Mouse (Mus musculus): ENCODE measurements around the gene Lrrfip2.

Lrrfip2 gene

GRCm38 (mm10) chr9:111117794-111118251, 431 bp downstream of the Lrrfip2 start:
- in situ Hi-C loops (cut with MboI; ENCODE audit: low sequenced_read_pairs) = no loop called here

DNA sequence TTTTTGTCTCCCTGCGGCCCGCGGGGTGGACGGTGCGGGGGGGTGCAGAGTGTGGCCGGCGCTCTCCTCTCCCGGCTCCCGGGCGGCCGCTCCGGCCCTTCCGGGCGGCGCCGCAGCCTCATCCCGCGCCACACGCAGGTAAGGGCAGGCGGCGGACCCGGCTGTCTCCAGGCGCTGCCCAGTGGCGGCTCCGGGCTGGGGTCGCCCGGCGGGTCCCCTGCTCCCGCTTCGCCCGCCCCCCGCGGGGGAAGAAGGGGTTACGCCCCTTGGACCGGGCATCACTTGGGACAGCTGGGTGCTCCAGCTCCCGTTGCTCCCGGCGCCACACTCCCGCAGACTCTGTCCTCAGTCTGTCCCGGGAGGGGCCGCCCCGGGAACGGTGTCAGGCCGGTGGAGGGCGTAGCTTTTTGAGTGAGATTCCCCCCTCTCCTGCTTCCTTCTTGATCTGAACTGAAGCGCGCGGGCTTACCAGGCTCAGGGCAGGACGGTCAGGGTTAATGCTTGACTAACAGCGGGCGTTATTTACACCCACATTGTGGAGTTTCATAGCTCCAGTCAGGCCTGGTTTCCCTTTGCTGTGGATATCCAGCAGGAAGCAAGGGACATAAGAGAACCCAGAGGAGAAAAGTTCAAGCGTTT, 979 bp downstream of the Lrrfip2 start:
- in situ Hi-C loops (cut with MboI; ENCODE audit: low sequenced_read_pairs) = no loop called here

DNA sequence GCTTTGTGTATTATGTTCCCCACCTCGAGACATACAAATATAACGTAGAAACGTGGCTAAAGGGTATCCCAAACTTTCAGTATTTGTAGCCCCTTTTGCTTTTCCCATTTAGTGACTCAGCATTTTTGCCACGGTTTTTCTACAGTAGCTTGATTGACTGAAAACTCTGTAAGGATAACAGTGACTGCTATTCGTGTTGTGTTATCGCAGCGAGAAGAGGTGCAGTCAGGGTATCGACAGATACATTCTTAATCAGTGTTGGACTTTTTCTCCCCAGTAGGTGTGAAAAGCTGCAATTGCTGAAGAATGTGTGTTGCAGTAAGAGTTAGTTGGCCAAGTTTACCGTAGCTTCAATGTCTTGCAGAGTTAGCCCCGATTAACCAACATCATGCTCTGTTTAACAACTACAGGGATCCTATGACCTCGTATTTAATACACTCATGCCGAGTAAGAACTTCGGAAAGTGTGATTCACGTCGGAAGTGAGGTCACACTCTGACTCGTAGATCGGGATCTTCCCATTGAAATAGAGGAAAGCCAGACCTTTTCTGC, 1.6 kb downstream of the Lrrfip2 start:
- in situ Hi-C loops (cut with MboI; ENCODE audit: low sequenced_read_pairs) = no loop called here

- in situ Hi-C loops (cut with MboI; ENCODE audit: low sequenced_read_pairs) = no loop called here
These were observed 5.1 kb downstream of the Lrrfip2 start for GRCm38 (mm10) chr9:111122446-111122845.

DNA sequence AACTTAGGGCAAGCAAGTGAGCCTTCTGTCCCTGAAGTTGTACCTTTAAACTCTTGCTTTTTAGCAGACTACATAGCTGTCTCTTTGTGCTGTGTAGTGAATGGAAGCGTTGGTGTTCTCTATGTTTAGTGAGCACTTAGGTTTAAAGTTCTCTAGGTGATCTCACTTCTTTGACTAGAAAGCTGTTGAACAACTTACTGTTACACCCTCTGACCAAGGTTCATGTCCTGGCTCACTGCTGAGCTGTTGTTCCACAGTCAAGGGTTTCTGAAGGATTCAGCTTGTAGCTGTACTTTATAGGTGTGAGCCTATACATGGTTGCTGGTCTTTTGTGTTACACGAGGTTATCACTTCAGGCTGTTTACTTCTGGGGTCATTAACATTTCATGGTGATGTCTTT, 5.9 kb downstream of the Lrrfip2 start:
- in situ Hi-C loops (cut with MboI; ENCODE audit: low sequenced_read_pairs) = no loop called here

DNA sequence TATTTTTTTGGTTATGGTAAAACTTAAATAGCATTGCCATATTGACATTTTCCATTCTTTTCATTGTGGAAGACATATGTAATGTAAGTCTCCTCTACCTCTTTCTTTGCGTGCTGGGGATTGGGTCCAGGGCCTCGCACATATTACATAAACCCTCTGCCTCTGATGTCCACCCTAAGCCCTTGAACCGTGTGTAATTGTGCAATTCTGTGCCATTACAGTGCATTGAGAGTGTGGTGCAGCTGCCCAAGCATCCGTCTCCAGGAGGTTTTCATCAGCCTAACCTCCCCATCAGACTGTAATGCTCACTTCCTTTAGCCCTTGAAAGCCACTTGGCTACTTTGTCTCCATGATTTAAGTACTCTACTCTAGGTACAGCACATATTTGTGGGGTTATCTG, 7.0 kb downstream of the Lrrfip2 start:
- in situ Hi-C loops (cut with MboI; ENCODE audit: low sequenced_read_pairs) = no loop called here

- in situ Hi-C loops (cut with MboI; ENCODE audit: low sequenced_read_pairs) = no loop called here
These were observed 9.3 kb downstream of the Lrrfip2 start for GRCm38 (mm10) chr9:111126735-111127134.

- in situ Hi-C loops (cut with MboI; ENCODE audit: low sequenced_read_pairs) = no loop called here
These were observed 10.4 kb downstream of the Lrrfip2 start for GRCm38 (mm10) chr9:111127749-111128148.

GRCm38 (mm10) chr9:111130126-111130525, 12.7 kb downstream of the Lrrfip2 start:
- in situ Hi-C loops (cut with MboI; ENCODE audit: low sequenced_read_pairs) = no loop called here

GRCm38 (mm10) chr9:111138161-111138560, 20.8 kb downstream of the Lrrfip2 start:
- in situ Hi-C loops (cut with MboI; ENCODE audit: low sequenced_read_pairs) = no loop called here

- in situ Hi-C loops (cut with MboI; ENCODE audit: low sequenced_read_pairs) = no loop called here
These were observed 25.3 kb downstream of the Lrrfip2 start for GRCm38 (mm10) chr9:111142721-111143120.

- in situ Hi-C loops (cut with MboI; ENCODE audit: low sequenced_read_pairs) = no loop called here
These were observed 26.0 kb downstream of the Lrrfip2 start for GRCm38 (mm10) chr9:111143387-111143786.

GRCm38 (mm10) chr9:111144711-111145110, 27.3 kb downstream of the Lrrfip2 start:
- in situ Hi-C loops (cut with MboI; ENCODE audit: low sequenced_read_pairs) = no loop called here

DNA sequence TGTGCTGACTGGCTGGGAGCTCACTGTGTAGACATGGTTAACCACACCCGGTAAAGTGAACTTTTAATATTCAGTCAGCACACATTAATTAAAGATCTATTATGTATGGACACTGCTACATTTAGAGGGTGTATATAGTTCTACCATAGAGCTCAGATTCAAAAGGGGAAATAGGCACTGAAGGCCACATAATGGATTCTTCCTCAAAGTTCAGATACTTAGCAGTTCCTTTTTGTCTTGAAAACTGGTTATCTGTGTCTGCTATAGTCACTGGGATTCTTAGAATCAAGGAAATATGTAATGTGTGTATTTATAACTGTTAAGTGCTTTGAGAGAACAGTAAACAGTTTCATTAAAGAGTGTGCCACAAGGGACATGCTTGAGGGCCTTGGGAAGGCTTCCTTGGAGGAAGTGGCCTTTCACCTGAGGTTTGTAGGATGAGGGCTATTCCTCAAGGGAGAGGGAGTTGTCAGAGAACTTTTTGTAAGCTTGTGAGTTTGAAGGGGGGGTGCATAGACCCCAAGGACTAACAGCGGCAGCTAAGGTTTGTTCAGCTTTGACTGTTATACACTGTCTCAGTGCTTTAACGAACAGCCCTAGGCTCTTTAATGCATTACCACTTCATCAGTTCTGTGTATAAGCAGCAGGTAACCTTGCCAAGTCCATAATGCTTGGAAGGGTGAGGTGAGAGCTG, 28.3 kb downstream of the Lrrfip2 start:
- in situ Hi-C loops (cut with MboI; ENCODE audit: low sequenced_read_pairs) = no loop called here

- in situ Hi-C loops (cut with MboI; ENCODE audit: low sequenced_read_pairs) = no loop called here
These were observed 28.9 kb downstream of the Lrrfip2 start for GRCm38 (mm10) chr9:111146216-111146798.

DNA sequence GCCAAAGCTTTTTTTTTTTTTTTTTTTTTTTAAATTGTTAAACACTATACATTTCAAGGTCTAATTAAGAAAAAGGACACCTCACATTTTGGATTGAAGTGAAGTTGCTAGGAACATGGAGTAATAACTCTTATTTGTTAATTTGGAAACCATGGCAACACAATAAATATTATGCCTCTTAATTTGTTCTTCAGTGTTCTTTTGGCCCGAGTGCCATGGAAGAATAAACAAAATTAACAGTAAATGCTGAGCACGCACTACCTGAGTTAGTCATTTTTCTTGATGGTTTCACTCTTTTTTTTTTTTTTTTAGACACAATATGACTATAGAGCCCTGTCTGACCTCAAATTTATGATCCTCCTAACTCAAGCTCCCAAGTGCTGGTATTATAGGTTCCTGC, 30.6 kb downstream of the Lrrfip2 start:
- in situ Hi-C loops (cut with MboI; ENCODE audit: low sequenced_read_pairs) = no loop called here

DNA sequence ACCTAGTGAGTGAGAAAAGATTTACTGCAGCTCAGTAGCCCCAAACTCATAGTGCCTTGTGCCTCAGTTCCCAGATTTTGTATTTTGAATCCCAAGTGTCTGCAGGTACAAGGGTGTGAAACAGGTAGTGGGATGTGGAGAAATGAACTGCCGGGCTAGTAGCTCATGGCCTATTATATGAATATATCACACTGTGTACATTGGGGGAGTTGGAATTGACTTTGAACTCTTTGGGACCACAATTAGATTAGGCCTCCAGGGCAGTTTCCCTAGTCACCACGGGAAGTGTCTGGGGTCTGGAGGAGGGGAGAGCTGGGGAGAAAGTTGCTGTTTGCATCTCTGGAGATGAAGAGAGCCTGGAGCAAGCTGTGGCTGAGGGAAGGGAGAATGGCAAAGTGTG, 31.0 kb downstream of the Lrrfip2 start:
- in situ Hi-C loops (cut with MboI; ENCODE audit: low sequenced_read_pairs) = no loop called here

GRCm38 (mm10) chr9:111149188-111149945, 32.0 kb downstream of the Lrrfip2 start:
- in situ Hi-C loops (cut with MboI; ENCODE audit: low sequenced_read_pairs) = no loop called here

DNA sequence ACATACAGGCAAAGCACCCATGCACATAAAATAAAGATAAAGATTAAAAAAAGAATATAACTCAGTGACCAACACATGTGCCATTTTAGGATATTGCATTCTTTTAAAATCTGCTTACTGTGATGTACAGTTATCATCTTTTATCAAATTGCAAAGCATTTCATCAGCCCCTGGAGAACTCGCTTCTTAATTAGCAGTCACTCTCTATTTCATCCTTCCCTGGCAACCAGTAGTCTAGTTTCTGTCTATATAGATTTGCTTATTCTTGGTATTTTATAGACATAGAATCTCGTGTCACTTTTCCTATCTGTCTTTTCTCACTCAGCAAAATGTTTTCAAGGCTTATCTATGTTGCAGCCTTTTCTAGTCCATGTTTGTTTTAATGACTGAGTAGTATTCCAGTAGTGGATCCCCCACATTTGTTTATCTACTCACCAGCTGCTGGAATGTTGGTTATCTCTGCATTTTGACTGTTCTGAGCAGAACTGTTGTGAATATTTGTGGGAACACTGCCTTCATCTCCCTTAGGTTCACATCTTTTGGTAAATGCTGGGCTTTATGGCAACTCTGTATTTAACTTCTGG, 35.0 kb downstream of the Lrrfip2 start:
- in situ Hi-C loops (cut with MboI; ENCODE audit: low sequenced_read_pairs) = no loop called here

GRCm38 (mm10) chr9:111153026-111153425, 35.6 kb downstream of the Lrrfip2 start:
- in situ Hi-C loops (cut with MboI; ENCODE audit: low sequenced_read_pairs) = no loop called here
